Mouse (Mus musculus) cerebellum, adult 18-20 months (tissue): ENCODE measurements around the gene Trp53i11.

Experiments
- DNase-seq, 2 experiments: peaks; one replicate each; pipeline ENCODE4 v3.0.0; 2021

The Trp53i11 gene

GRCm38 (mm10) chr2:93187323-93187996 is at the start of gene Trp53i11:
Gene Trp53i11 (plus strand): TSS chr2:93187548.
- peak; percentile 90 to 92 for DNase-seq

DNA sequence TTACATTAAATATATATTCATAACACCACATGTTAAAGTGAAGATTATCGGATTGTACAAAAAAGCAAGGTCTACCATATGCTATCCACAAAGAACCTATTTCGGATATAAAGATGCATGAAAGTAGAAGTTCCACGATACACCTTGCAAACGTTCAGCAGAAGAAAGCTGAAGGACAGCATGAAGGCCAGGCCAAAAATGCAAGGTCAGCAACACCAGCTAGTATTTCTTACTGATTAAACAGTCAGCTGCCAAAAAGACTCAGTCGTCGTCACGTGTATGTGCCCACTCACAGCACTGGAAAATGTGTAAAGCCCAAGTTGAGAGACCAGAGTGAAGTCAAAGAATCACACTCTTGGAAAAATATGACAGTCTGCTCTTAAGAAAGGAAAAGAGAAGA is 47.9 kb upstream of the Trp53i11 start:
- DNase-seq = no peak

DNA sequence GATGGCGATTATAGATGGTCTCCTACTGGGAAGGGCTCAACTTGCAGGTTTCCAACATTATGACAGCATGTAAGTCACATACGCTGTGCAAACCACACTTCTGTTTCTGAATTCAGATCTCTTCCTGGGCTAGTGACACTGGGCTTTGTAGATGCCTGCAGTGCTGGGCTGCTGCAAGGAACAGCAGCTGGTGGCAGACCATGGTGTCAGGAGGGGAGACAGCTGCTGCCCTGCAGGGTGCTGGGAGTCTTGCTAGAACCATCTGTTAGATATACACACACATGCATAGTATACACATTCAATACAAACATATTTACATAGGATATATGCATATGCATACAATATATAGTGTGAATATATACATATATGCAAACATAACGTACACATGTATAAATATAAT is 46.0 kb upstream of the Trp53i11 start:
- DNase-seq = no peak

DNA sequence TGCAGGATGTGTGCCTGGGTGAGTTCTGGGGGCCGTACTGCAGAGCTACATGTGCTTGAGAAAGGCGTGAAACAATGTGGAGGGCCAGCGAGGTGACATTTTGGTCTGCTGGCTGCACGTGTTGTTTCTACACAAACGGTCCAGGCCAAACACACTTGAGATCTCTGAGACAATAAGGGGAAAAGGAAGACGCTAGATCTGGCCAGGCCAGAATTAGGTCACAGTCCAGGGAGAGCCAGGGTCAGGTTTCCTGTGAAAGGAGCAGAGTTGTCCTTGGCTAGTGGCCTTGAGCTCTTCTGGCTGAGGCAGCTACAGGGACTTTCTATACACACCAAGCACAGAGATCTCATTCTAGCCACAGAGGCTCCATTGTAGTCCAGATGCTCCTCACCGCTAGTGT is 44.7 kb upstream of the Trp53i11 start:
- DNase-seq = peak in 1 of 2 experiments; percentile 28

- DNase-seq = no peak
Observed at GRCm38 (mm10) chr2:93144126-93144525, 43.2 kb upstream of the Trp53i11 start.

- DNase-seq = peak; percentile 32 to 37
Observed at GRCm38 (mm10) chr2:93150009-93150408, 37.3 kb upstream of the Trp53i11 start.

- DNase-seq = no peak
Observed at GRCm38 (mm10) chr2:93150673-93151450, 36.5 kb upstream of the Trp53i11 start.

GRCm38 (mm10) chr2:93152191-93152601 is 35.2 kb upstream of the Trp53i11 start:
- DNase-seq = peak; percentile 51 to 62

GRCm38 (mm10) chr2:93152883-93153491 is 34.4 kb upstream of the Trp53i11 start:
- peak; percentile 92 to 94 for DNase-seq

DNA sequence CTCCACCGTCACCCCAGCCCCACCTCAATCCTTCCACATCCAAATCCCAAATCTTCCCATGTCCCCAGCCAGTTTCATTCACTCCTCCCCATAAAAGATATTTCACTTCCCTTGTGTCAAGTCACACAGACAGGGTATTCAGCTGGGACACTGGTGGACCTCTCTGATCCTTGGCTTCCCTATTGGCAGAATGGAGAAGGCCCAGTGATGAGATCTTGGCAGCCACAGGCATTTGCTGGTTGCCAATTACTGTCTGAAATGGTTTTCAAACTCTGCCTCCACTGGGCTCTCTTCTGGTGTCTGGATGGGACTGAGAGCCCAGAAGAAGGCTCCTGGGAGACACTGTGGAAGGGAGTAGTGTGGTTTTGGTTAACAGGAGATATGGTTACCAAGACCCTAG is 33.5 kb upstream of the Trp53i11 start:
- no peak for DNase-seq

DNA sequence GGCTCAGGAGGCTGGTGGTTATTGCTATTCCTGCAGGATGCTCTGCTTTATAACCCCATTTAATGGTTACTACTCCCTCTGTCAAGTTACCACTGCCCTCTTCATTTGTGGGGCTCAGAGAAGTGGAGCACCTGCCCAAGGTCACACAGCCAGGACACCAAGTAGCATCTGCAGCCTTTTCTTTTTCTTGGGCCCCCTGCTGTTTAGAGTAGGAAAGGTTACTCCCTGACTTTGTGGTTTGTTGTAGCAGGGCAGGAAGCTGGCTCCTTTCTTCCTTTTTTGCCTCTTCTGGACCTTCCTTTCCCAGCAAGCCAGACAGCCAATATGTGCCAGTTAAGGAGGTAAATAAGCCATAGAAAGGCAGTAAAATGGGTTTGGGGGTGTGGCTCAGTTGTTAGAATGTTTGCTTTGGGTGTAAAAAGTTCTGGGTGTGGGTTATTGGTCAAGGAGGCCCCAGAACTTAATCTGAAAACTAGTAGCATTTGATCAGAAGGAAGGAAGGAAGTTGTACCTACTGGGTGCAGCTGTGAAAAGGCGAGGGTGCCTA is 32.8 kb upstream of the Trp53i11 start:
- no peak for DNase-seq

DNA sequence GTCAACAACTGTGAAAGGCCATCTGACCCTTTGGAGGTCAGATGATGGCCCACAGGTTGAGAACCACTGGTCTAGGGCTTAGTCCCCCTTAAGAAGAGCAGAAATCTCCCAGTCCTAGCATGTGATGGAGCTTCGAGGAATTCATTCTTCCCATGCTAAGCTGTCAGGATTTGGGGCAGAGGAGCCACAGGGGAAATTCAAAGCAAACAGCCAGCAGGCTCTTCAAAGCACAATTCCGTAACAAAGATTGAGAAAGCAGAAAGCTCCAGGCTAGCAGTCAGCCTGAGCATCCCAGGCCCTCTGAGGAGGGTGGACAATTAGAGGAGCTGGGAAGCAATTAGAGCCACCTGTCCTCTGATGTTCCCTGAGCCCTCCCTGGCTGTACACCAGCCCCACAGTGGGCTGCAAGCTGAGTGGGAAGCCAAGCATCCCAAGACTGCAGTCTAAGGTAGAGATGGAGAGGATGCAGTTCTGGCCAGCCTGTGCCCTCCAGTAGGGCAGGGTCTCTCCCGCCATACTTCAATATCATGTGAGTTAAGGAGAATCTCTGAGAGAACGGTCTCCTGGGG is 26.8 kb upstream of the Trp53i11 start:
- no peak for DNase-seq

GRCm38 (mm10) chr2:93161914-93162664 is 25.3 kb upstream of the Trp53i11 start:
- DNase-seq = no peak

DNA sequence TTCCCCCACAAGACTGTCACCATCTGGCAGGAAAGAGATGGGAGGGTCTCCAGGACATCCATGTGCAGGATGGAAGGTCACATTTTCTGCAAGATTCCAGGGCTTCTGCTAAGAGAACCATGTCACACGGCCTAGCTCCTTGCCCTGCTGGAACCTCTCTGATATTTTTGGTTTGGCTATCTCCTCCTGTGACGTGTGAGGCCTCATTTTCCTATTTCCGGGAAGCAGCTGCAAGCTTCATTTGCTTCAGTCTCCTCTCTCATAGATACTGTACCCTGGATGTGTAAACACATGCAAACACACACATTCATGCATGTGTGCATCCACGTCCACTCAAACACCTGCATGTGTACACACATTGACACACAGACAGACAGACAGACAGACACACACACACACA is 24.6 kb upstream of the Trp53i11 start:
- DNase-seq = no peak

GRCm38 (mm10) chr2:93163317-93163716 is 24.0 kb upstream of the Trp53i11 start:
- DNase-seq = no peak

DNA sequence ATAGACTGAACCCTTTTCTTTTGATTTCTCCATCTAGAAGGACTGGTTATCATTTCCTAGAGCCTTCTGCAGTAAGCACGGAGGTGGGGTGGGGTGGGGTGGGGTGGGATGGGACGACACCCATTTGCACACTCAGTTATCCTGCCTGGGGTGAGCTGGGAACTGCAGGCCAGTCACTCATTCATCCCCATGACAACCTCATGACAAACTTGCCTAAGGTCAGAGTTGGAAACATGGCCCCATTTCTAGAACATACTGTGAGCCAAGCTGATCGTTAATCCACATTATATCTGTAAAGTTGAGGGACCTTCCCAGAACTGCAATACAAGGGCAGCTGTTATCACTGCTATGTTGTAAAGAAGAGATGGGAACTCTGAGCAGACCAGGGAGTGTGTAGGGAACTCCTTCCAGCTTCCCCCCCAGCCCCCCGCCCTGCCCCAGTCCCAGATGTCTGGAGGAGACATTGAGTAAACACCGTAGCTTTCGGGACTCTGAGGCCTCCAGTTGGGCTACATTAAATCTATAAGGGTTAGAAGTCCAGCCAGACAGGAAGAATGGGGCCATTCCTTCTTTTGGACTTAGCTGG is 23.5 kb upstream of the Trp53i11 start:
- no peak for DNase-seq

DNA sequence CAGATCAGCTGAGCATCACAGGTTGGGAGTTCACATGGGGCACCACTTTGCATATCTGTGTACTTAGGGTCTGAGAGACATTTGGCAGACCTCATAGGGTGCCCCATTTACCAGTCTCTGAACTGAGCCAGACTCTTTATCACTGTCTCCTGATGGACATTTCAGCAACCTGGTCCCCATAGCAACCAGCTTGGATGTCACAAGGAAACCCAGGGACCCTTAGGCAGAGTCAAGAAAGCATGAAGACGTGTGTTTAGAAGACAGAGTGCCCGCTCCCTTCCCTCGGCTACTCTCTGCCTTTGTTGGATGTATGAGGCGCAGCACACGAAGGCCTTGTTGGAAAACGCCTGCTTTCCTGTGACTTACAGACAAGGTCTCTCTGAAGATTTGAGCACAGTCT is 21.1 kb upstream of the Trp53i11 start:
- no peak for DNase-seq

DNA sequence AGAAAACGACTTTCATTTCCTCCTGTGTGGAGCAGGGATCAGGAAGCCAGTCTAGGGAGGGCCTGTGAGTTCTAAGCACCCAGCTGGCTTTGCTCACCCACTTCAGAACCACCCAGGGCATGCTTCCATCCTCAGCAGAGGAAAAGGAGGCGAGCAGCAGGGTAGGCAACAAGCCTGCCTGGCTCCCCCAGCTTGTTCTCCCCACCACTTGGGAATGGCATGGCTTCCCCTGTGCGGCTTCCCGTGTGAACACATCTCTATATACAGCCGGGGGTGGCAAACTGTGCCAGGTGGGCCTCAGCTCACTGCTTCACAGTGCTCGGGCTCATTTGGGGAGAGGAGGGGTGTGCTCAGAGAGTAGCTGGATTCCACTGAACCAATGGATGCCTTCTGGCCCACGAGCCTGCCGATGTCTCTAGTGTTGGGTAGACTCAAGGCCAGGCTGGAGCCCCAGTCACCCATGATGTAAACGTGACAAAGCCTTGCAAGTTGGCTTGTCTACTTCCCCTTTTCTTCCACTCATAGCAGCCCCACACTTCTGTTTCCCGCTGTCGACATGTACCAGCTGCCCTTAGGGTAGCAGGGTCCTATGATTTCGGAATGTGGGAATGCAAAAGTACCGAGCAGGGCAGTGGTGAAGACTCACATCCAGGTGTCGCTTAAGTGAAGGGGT is 20.5 kb upstream of the Trp53i11 start:
- no peak for DNase-seq

GRCm38 (mm10) chr2:93170156-93170844 is 17.0 kb upstream of the Trp53i11 start:
- DNase-seq = no peak

DNA sequence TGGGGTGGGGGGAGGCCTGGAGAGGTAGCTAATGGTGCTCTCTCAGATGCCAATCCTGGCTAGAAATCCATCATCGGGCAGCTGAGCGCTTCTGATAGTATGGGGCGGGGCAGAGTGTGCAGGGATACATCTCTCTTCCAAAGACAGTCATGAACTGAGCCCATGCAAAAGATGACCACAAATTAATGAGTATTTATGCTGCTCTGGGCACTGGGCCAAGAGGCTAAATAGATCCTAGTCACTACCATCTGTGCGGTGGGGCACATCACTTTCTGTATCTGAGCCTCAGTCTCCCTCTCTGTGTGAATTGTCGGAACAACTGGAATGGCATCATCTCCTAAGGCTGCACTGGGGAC is 16.5 kb upstream of the Trp53i11 start:
- peak; percentile 41 to 50 for DNase-seq

- no peak for DNase-seq
Observed at GRCm38 (mm10) chr2:93171929-93172328, 15.4 kb upstream of the Trp53i11 start.
